Mouse (Mus musculus): ENCODE data around the gene Wdr46. TPM values are rescaled to one million over a fixed set of nuclear protein-coding genes. Genes with fewer than 3 reads are reported as not detected.
"Not testable (repeated sequence)": the region's sequence is repeated elsewhere in the genome, so short reads cannot be mapped to it uniquely, and the experiment has no call there.

The Wdr46 gene
- total RNA-seq (2021) = 10 to 100 TPM; 20.5 to 20.9 TPM

DNA sequence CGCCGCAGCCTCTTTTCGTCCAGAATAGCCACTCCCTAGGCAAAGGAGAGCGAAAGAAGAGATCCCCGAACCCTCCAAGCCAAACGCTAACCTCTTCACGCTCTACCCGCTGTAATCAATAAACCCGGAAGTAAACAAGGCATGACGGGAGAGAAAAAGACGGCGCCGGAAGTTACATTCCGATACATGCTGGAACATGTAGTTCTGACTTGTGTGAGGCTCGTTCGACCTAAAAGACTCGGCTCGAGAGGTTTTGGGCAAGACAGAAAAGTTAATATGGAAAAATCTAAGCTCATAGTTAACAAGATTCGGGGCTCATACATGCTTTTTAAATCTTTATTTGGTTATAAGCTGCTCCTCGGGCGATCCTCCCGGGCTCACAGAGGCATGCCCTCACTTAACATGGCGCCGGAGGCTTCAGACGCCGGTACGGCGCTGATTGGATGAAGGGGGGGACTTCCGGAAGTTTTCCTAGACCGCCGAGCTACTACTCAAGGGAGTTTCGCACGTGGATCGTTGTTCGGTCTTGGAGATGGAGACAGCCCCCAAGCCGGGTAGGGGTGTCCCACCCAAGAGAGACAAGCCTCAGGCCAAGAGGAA is at the start of gene Wdr46, which contains the start of gene Pfdn6:
Gene Wdr46 (plus strand): TSS at position 455 of the 600 bp plus-strand sequence.
Gene Pfdn6 (minus strand): TSS at position 138 of the 600 bp plus-strand sequence.
- intact Hi-C loops (cut with DNase I) = no loop called here
- DNase-seq (ENCODE audit: extremely low spot score in 1 of 2, low spot score in 2 of 2) = peak; percentile 81 to 89

GRCm38 (mm10) chr17:33891357-33891756 is 49.1 kb upstream of the Wdr46 start:
- no peak for DNase-seq (ENCODE audit: extremely low spot score in 1 of 2, low spot score in 2 of 2)
- intact Hi-C loops (cut with DNase I) = no loop called here

DNA sequence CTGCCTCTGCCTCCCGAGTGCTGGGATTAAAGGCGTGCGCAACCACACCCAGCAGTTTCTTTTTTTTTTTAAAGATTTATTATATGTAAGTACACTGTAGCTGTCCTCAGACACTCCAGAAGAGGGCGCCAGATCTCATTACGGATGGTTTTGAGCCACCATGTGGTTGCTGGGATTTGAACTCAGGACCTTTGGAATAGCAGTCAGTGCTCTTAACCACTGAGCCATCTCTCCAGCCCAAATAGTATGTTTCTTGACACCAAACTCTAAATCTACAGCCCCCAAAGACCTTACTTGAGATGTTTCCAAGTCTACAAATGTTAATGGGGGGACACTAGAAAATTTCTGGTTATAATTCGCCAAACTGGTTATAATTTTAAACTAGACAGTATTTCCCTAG is 48.6 kb upstream of the Wdr46 start:
- DNase-seq (ENCODE audit: extremely low spot score in 1 of 2, low spot score in 2 of 2); intact Hi-C loops (cut with DNase I): not testable (repeated sequence)

DNA sequence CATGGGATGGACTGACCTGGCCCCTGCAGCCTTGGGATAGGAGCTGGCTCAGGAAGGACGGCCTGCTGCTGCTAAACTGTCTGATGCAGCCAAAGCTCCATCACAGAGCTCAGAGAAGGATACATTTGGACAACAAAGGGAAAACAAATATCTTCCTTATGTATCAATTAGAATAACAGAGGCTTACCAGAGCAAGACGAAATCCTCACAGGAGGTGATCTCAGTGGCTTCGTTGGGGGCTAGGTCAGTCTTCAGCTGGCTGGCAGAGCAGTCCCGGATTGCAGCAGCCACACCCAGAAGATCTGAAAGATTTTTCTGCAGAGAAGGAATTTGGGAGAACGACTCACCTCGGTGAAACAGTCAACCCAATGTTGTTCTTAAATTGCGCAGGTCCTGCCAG is 48.0 kb upstream of the Wdr46 start:
- intact Hi-C loops (cut with DNase I) = no loop called here
- no peak for DNase-seq (ENCODE audit: extremely low spot score in 1 of 2, low spot score in 2 of 2)

DNA sequence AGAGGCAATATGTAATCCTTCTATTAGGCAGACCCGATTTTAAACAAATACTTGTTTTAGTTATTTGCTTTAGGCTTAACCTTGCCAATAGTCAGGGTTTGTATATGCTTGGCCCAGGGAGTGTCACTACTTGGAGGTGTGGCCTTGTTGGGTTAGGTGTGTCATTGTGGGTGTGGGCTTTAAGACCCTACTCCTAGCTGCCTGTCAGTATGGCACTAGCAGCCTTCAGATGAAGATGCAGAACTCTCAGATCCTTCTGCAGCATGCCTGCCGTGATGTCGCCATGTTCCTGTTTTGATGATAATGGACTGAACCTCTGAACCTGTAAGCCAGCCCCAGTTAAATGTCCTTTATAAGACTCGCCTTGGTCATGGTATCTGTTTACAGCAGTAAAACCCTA is 47.4 kb upstream of the Wdr46 start:
- DNase-seq (ENCODE audit: extremely low spot score in 1 of 2, low spot score in 2 of 2); intact Hi-C loops (cut with DNase I): not testable (repeated sequence)

GRCm38 (mm10) chr17:33897114-33897794 is 43.2 kb upstream of the Wdr46 start:
- intact Hi-C loops (cut with DNase I) = no loop called here
- DNase-seq (ENCODE audit: extremely low spot score in 1 of 2, low spot score in 2 of 2) = no peak

DNA sequence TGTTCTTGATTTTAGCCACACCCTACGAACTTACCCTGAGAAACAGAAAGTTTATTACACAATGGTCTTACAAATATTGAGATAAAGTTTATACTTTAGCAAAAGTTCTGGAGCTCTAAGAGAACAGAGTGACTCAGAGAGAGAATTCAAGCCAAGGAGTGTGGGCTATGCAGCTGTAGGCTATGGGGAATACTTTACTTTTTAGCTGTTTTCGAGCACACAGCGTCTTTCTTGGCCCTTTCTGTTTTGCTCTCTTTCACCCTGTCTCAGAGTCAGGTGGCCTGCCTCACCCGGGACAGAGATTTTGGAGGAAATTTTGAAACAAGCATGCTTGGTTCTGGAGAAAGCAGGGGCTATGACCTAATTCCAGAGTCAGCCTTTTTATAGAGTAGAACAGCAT is 42.3 kb upstream of the Wdr46 start:
- intact Hi-C loops (cut with DNase I) = not testable (repeated sequence)

DNA sequence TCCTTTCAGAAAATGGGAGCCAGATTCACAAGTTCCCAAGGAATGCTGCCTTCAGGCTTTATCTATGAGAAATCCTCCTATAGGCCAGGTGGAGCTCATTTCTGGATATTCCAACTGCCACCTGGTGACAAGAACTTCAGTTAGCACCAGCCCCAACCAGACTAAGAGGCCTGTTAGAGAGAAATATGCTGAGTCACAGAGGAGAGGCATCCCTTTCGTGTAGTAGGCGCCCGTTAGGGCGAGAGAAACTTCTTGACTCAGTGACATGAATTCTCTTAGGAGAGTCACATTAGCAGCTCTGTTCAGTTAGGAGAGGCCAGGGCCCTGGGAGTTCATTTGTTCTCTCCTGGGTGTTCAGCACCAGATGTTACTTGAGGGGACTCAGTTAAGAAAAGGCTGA is 40.8 kb upstream of the Wdr46 start:
- DNase-seq (ENCODE audit: extremely low spot score in 1 of 2, low spot score in 2 of 2) = no peak
- intact Hi-C loops (cut with DNase I) = no loop called here

More for the DNA sequence above, 42.3 kb upstream of the Wdr46 start:
- DNase-seq (ENCODE audit: extremely low spot score in 1 of 2, low spot score in 2 of 2) = not testable (repeated sequence)

- no peak for DNase-seq (ENCODE audit: extremely low spot score in 1 of 2, low spot score in 2 of 2)
- intact Hi-C loops (cut with DNase I) = no loop called here
Observed at GRCm38 (mm10) chr17:33900281-33900988, 40.0 kb upstream of the Wdr46 start.

GRCm38 (mm10) chr17:33900989-33901314 is 39.5 kb upstream of the Wdr46 start:
- intact Hi-C loops (cut with DNase I) = no loop called here
- no peak for DNase-seq (ENCODE audit: extremely low spot score in 1 of 2, low spot score in 2 of 2)

DNA sequence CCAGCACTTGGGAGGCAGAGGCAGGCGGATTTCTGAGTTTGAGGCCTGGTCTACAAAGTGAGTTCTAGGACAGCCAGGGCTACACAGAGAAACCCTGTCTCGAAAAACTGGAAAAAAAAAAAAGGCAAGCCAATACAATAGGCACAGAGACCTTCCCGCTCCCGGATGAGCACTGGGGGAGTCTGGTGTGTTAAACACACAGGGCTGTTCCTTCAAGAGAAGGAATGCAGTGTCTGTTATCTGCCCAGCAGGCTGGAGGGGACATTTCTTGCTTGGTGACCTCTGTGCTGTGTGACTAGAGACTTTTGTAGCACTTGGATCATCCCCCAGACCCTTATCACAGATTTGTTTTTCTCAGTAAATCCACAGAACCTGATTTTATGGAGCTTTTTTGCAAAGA is 38.8 kb upstream of the Wdr46 start:
- intact Hi-C loops (cut with DNase I) = no loop called here
- no peak for DNase-seq (ENCODE audit: extremely low spot score in 1 of 2, low spot score in 2 of 2)

GRCm38 (mm10) chr17:33902079-33902478 is 38.4 kb upstream of the Wdr46 start:
- intact Hi-C loops (cut with DNase I) = no loop called here
- DNase-seq (ENCODE audit: extremely low spot score in 1 of 2, low spot score in 2 of 2) = no peak

DNA sequence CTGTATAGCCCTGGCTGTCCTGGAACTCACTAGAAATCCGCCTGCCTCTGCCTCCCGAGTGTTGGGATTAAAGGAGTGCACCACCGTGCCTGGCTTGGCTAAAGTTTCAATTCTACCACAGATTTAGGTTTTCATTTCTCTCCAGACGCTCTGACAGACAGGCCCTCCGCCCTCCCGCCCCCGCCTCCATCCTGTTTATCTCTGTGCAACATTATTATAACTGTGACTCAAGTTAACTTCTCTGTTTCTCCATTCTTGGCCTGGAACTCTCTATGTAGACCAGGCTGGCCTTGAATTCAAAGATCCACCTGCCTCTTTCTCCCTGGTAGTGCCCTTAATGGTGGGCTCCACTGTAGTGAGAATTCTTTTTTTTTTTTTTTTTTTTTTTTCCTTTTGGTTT is 38.0 kb upstream of the Wdr46 start:
- intact Hi-C loops (cut with DNase I) = no loop called here
- no peak for DNase-seq (ENCODE audit: extremely low spot score in 1 of 2, low spot score in 2 of 2)

- DNase-seq (ENCODE audit: extremely low spot score in 1 of 2, low spot score in 2 of 2); intact Hi-C loops (cut with DNase I): not testable (repeated sequence)
Observed at GRCm38 (mm10) chr17:33903911-33904651, 36.4 kb upstream of the Wdr46 start.

DNA sequence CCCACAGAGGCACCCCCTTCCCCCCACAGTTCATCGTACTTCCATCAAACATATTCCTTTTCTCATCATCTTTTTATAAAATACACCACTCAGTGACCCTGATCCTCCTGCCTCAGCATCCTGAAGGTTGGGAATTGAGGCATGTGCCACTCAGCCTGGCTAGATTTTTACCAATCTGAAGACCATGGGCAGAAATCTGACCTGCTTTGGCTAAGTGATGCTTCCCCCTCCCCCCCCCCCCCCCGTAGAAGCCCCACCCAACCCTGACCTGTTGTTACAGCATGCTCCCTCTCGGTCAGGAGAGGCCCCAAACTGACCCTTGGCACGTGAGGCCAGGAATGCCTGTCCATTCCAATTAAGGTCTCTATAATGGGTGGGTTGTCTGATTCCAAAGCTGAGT is 35.6 kb upstream of the Wdr46 start, which contains the start of gene Platr17:
Gene Platr17 (plus strand): TSS at position 301 of the 400 bp plus-strand sequence.
- intact Hi-C loops (cut with DNase I) = not testable (repeated sequence)

DNA sequence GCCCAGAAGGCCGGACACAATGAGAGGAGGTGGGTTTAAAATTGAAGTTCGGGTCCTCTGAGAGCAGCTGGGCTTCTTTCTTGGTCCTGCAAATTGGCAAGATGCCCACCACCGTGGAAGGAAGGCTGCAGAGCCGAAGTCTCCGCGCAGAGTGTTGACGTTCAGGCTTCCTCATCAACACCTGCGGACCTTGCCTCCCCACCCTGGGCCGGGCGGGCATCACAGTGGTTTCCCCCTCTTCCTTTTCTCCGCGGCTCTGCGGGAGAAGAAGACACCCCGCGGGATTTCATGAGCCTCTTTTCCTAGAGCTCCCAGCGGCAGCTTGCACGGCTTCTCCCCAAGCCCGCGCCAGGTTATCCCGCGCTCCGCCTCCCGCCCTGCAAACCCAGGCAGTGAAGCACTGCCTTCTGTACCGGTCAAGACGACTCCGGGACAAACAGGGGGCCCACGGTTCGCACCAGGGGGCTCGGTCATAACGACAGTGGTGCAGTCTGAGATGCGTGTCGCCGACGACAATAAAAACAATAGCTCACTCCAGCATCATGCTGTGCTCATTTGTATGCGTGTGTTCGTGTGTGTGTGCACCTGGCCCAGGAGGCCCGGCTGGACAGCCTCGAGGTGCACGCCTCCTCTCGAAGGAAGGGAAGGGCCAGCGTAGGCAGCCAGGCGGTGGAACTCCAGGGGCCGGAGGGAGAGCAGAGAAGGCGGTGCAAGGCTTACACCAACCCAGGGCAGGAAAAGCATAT is 32.0 kb upstream of the Wdr46 start:
- intact Hi-C loops (cut with DNase I) = no loop called here
- peak; percentile 56 to 86 for DNase-seq (ENCODE audit: extremely low spot score in 1 of 2, low spot score in 2 of 2)

More for the DNA sequence above, 35.6 kb upstream of the Wdr46 start, which contains the start of gene Platr17:
- DNase-seq (ENCODE audit: extremely low spot score in 1 of 2, low spot score in 2 of 2) = not testable (repeated sequence)

DNA sequence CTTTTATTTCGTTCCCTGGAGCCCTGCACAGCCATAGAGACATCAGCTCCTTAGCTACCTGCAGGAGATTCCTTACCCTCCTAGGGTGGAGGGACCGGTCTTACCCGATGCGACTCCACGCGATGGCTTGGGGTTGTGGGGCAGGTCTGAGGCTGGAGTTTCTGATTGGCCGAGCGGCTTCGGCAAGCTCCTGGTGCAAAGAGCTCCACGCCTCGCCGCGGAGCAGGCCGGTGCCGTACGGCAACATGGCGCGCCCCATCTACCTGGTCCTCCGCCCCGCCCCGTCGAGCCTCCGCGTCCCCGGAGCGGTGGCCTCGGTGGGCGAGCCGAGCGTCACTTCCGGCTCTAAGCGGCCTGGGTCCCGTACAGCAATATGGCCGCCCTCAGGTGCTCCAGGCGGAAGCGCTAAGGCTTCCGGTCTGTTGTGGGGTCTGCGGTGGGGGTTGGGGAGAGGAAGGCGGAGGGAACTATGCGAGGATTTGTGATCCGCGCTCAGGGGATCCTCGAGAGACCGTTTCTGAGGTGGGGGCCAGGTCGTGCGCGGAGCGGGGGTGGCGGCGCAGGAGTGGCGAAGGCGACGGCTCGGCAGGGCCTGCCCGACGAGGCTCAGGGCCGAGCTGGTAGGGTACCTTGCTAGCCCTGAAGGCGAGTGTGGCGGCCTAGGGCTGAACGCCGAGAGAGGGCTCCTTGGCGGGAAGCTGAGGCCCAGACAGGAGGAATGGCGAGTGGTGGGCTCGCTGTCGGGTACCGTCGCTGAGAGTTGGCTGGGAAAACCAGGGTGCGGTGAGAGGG is 31.2 kb upstream of the Wdr46 start, which contains the start of gene Daxx:
Gene Daxx (plus strand): TSS at position 338 of the 792 bp plus-strand sequence.
- DNase-seq (ENCODE audit: extremely low spot score in 1 of 2, low spot score in 2 of 2) = peak; percentile 97 to 99
- intact Hi-C loops (cut with DNase I) = no loop called here

GRCm38 (mm10) chr17:33909869-33910250 is 30.6 kb upstream of the Wdr46 start:
- intact Hi-C loops (cut with DNase I) = no loop called here
- DNase-seq (ENCODE audit: extremely low spot score in 1 of 2, low spot score in 2 of 2) = peak in 1 of 2 experiments; percentile 56
